Mouse (Mus musculus) kidney, postnatal 0 days (tissue): ENCODE data around the gene Trip11. TPM values are rescaled to one million over a fixed set of nuclear protein-coding genes. Genes with fewer than 3 reads are reported as not detected.
A peak's percentile ranks its signal among the peaks of the same experiment; 100 is the strongest.

Experiments used
- ATAC-seq: fragments of 200-750 bp; cut with Nextera tagmentation; replicated peaks from 2 replicates; pipeline ENCODE4 v1.8.0; 2017; ENCODE audit warnings: low read depth, moderate number of reproducible peaks, moderate TSS enrichment, moderate library complexity; ENCODE audit not compliant: low FRiP score
- DNase-seq: peaks from one replicate; pipeline ENCODE4 v3.0.0-alpha.2; 2016; ENCODE audit warnings: low spot score
- H3K27ac ChIP-seq: fragments of 300-500 bp; sonication (generic); 2 replicates; pipeline ENCODE4 v1.5.1; 2014; ENCODE audit warnings: mild to moderate bottlenecking
- H3K27me3 ChIP-seq: fragments of 300-500 bp; sonication (generic); 2 replicates; pipeline ENCODE4 v1.6.1; 2014; ENCODE audit warnings: low read length, mixed read lengths; ENCODE audit not compliant: insufficient read depth
- H3K36me3 ChIP-seq: fragments of 300-500 bp; sonication (generic); 2 replicates; pipeline ENCODE4 v1.6.1; 2014; ENCODE audit warnings: low read length, mixed read lengths; ENCODE audit not compliant: insufficient read depth
- H3K4me1 ChIP-seq: fragments of 300-500 bp; sonication (generic); replicated peaks from 2 replicates; pipeline ENCODE4 v1.6.1; 2014; ENCODE audit warnings: antibody characterized with exemption, low read length, mixed read lengths; ENCODE audit not compliant: insufficient read depth
- H3K4me2 ChIP-seq: fragments of 300-500 bp; sonication (generic); 2 replicates; pipeline ENCODE4 v1.6.1; 2014; ENCODE audit warnings: mild to moderate bottlenecking, low read length, moderate library complexity, mixed read lengths
- H3K4me3 ChIP-seq: fragments of 300-500 bp; sonication (generic); replicated peaks from 2 replicates; pipeline ENCODE4 v1.5.1; 2014; ENCODE audit warnings: low read depth, low read length
- H3K9ac ChIP-seq: fragments of 300-500 bp; sonication (generic); 2 replicates; pipeline ENCODE4 v1.6.1; 2014; ENCODE audit warnings: low read depth, low read length
- H3K9me3 ChIP-seq: fragments of 300-500 bp; sonication (generic); replicated peaks from 2 replicates; pipeline ENCODE4 v1.6.1; 2016; ENCODE audit warnings: low read length, inconsistent platforms, mixed read lengths
- CTCF ChIP-seq: IDR thresholded peaks from 2 replicates; pipeline ENCODE4 v1.5.1; 2016; ENCODE audit warnings: antibody characterized with exemption, low read depth, mild to moderate bottlenecking, moderate library complexity
- WGBS: fragments of 180-500 bp; shearing (Covaris S2); extraction: QIAGEN DNeasy Blood & Tissue Kit; methylation state at CpG from one replicate; pipeline ENCODE4 v1.1.7; 2014; 5-methylcytosine and 5-hydroxymethylcytosine counted together
- polyA plus RNA-seq: library from polyadenylated mRNA; unstranded; fragments of >200 nt; fragmentation: Nextera tagmentation; extraction: Ambion mirVana; gene quantifications from 2 replicates; pipeline ENCODE4 v1.2.1, GENCODE M21; 2015

The Trip11 gene
- polyA plus RNA-seq, 1 experiment from 2014 or later: 21.7 TPM

DNA sequence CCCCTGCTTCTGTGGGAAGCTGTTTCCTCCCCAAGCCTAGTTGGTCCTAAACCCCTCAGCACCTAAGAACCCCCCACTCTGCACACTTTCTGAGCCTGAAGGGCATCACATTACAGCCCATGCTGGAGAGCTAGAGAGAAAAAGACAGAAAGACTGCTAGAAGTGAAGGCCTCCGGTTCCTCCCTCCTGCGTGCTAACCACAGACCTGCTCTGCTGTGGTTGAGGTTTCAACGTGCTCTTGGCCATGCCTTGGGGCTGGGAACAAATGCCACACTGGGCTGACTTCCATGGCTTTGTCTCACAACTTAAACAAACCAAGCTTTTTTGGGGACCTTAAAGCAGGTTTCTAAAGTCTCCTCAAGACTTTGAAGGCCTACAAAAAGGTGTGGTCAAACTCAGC, 110.6 kb downstream of the Trip11 start:
- Histone ChIP-seq H3K4me1 (no peaks in the 10 kb centered on the region), H3K27ac (no peak overlapping the region), H3K4me2 (no peak overlapping the region), H3K27me3 (no peaks in the 10 kb centered on the region), H3K4me3 (no peak overlapping the region), H3K9me3 (no peaks in the 10 kb centered on the region), H3K36me3 (no peaks in the 10 kb centered on the region), H3K9ac (no peak overlapping the region)
- ATAC-seq (no peak), DNase-seq (no peak)
- no peak for TF ChIP-seq CTCF
- 82% methylated on average over 3 of the region's 3 CpGs for WGBS

DNA sequence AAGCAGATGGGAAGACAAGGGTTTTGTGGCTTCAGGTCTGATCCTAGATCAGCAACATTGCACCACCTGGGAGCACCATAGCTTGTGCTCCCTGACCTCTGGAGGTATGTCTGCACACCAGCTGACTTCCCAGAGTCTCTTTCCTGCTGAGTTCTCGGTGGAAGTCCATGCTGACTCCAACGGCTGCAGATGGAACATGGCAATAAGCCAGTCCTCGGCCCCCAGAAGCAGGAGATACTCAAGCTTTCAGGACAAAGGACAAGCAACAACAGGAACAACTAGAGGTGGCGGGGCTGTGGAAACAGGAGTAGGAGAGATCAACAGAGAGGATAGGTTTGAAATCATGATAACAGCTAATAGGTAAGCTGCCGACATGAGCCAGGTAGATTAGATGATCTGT, 111.3 kb downstream of the Trip11 start:
- Histone ChIP-seq H3K27me3 (no peaks in the 10 kb centered on the region), H3K9me3 (no peaks in the 10 kb centered on the region), H3K9ac (no peak overlapping the region), H3K36me3 (no peaks in the 10 kb centered on the region), H3K4me2 (no peak overlapping the region), H3K4me3 (no peak overlapping the region), H3K27ac (no peak overlapping the region), H3K4me1 (no peaks in the 10 kb centered on the region)
- no peak for DNase-seq
- TF ChIP-seq CTCF: no peak
- ATAC-seq: 0 out of 2 replicates have a peak, but pooled peaks have one; percentile 48
- WGBS: 56% methylated on average over 5 of the region's 5 CpGs

DNA sequence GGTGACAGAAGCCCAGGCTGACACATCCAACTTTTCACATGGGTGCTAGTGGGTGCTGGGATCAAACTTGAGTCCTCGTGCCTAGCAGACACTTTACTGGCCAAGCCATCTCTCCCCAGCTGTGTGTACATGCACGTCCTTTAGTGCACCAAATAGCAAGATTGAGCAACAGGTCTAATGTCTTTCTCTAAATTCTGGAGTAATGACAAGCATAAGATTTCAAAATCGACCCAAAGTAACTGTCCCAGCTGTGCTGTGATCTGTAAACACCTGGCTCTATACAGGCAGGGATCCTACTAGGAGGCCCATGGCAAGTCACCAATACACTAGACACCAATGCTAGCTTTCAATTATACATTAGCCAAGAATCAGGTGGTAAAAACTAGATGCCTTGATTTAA, 112.0 kb downstream of the Trip11 start:
- ATAC-seq (no peak), DNase-seq (no peak)
- no peaks in the 10 kb centered on the region for H3K36me3 ChIP-seq
- no peak overlapping the region for H3K9ac ChIP-seq
- no peak overlapping the region for H3K4me2 ChIP-seq
- 65% methylated on average over 3 of the region's 3 CpGs for WGBS
- no peaks in the 10 kb centered on the region for H3K9me3 ChIP-seq
- no peak overlapping the region for H3K4me3 ChIP-seq
- TF ChIP-seq CTCF: no peak
- H3K27ac ChIP-seq: no peak overlapping the region
- no peaks in the 10 kb centered on the region for H3K4me1 ChIP-seq
- H3K27me3 ChIP-seq: no peaks in the 10 kb centered on the region

DNA sequence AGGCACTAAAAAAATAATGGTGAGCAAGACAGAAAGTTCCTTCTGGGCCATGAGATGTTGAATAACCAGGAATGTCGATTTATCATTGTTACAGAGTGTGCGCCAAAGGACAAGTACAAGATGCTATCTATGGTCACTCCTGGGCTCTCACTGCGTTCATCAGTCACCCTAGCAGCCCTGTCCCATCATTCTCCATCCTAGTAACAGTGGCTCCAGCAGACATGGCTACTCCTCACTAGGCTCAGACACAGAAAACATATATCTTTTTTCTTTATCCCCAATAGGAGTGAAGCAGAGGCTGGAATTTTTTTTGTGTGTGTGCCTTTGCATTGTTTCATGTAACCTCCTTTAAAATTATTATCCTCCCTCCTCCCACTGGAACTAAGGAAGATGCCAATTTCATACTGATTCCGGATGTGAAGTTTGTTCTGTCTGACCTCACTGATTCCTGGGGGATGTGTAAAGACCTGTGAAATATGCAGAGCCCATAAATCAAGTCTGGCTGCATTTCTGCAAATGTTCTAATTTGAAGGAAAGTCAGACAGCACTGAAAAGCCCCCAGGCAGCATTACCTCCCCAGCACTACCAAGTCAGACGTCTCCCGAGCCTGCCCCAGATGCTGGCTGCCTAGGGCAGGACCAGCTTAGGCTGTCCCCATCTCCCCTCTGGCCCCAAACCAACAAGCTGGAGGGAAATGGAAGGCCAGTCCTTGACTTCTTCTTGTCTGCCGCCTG, 114.7 kb downstream of the Trip11 start:
- Histone ChIP-seq H3K4me2 (no peak overlapping the region), H3K9me3 (no peaks in the 10 kb centered on the region), H3K4me3 (no peak overlapping the region), H3K27me3 (no peaks in the 10 kb centered on the region), H3K27ac (no peak overlapping the region), H3K4me1 (no peaks in the 10 kb centered on the region), H3K9ac (no peak overlapping the region), H3K36me3 (no peaks in the 10 kb centered on the region)
- WGBS: 37% methylated on average over 7 of the region's 7 CpGs
- TF ChIP-seq CTCF: no peak
- DNase-seq: peak; percentile 78
- peak; percentile 38; the same call in 1 of the 2 replicates for ATAC-seq

DNA sequence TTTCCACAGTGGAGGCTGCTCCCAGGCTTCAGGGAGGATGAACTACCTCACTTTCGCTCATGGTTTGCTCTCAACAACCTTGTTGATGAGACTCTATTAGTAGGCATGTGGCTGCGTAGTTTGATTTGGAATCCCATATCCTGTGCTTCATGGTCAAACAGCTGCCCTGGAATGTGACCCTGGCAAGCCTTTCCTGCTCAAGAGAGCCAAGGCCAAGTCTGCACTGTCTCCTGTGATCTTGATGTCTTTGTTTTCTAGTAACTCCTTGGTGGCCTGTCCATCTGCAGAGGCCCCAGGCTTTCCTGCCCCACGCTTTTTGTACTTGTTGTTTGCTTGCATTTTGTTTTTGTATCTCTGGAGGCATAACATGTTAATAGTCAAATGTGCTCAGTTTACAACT, 118.6 kb downstream of the Trip11 start:
- H3K27ac ChIP-seq: no peak overlapping the region
- DNase-seq (peak; percentile 34), ATAC-seq (no peak)
- WGBS: 63% methylated on average over 3 of the region's 3 CpGs
- H3K27me3 ChIP-seq: no peaks in the 10 kb centered on the region
- H3K9ac ChIP-seq: no peak overlapping the region
- TF ChIP-seq CTCF: no peak
- no peak overlapping the region for H3K4me3 ChIP-seq
- no peaks in the 10 kb centered on the region for H3K9me3 ChIP-seq
- no peaks in the 10 kb centered on the region for H3K36me3 ChIP-seq
- no peaks in the 10 kb centered on the region for H3K4me1 ChIP-seq
- H3K4me2 ChIP-seq: no peak overlapping the region

DNA sequence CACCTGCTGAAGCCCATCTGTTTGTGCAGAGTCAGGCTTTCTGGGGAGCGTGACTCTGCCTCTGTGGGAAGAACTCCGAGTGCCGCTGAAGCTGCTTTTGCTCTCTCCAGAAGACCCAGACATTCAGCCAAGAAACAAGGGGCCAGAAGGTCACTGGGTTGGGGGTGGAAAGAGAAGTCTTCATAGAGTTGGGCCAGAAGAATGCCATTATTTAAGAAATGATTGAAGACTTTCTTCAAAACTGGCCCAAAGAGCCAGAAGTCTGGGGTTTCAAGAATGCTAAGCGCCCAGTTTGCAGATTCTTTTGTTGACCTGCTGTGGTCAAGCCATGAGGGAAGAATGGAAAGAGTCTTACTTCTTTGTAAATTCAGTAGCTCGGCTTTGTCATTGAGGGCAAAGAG, 119.8 kb downstream of the Trip11 start:
- DNase-seq (peak; percentile 62), ATAC-seq (no peak)
- 69% methylated on average over 5 of the region's 5 CpGs for WGBS

DNA sequence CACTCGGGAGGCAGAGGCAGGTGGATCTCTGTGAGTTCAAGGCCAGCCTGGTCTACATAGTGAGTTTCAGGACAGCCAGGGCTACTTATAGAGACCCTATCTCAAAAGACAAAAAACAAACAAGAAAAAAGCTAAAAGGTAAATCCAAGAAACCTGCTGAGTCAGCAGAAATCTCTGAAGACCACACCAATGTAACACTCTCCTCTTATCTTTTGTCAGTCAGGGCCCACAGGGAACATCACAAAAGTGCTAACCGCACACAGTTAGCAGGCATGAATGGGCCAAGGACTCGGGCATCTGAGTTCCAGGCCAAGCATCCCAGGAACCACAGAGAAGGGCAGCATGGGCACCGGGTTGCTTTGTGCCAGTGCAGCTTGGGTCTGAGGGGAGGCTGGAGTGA, 120.4 kb downstream of the Trip11 start:
- TF ChIP-seq CTCF: no peak
- H3K27ac ChIP-seq: no peak overlapping the region

More for the DNA sequence above, 119.8 kb downstream of the Trip11 start:
- no peak overlapping the region for H3K4me3 ChIP-seq
- no peaks in the 10 kb centered on the region for H3K4me1 ChIP-seq
- no peak for TF ChIP-seq CTCF
- H3K27ac ChIP-seq: no peak overlapping the region
- H3K9me3 ChIP-seq: no peaks in the 10 kb centered on the region
- H3K4me2 ChIP-seq: no peak overlapping the region
- no peaks in the 10 kb centered on the region for H3K27me3 ChIP-seq
- no peaks in the 10 kb centered on the region for H3K36me3 ChIP-seq
- H3K9ac ChIP-seq: no peak overlapping the region

More for the DNA sequence above, 120.4 kb downstream of the Trip11 start:
- Histone ChIP-seq H3K4me2 (no peak overlapping the region), H3K4me3 (no peak overlapping the region), H3K4me1 (no peaks in the 10 kb centered on the region), H3K9ac (no peak overlapping the region), H3K9me3 (no peaks in the 10 kb centered on the region), H3K27me3 (no peaks in the 10 kb centered on the region), H3K36me3 (no peaks in the 10 kb centered on the region)
- 93% methylated on average over 4 of the region's 4 CpGs for WGBS
- no peak for ATAC-seq
- no peak for DNase-seq
